Mouse (Mus musculus) megakaryocyte, embryonic 14.5 days (primary cell): Measurements from ENCODE around the gene Map7d2.

Source experiments
- FLI1 ChIP-seq: IDR thresholded peaks from 2 replicates; pipeline ENCODE4 v1.6.1; 2012; ENCODE audit warnings: low read length, inconsistent platforms, mixed read lengths
- GATA1 ChIP-seq: IDR thresholded peaks from 3 replicates; pipeline ENCODE4 v1.6.1; 2012; ENCODE audit warnings: mixed read lengths, low read length, inconsistent platforms, borderline replicate concordance

- no peak for TF ChIP-seq GATA1
- TF ChIP-seq FLI1, result no peak
Measured at GRCm38 (mm10) chrX:159372753-159373144, 41.6 kb upstream of the Map7d2 start.
